Mouse (Mus musculus) liver, embryonic 15.5 days (tissue): ENCODE data around the gene Hcrt. TPM values are rescaled to one million over a fixed set of nuclear protein-coding genes. Genes with fewer than 3 reads are reported as not detected.
A peak's percentile ranks its signal among the peaks of the same experiment; 100 is the strongest.

ENCODE experiments used
- ATAC-seq: fragments of 200-750 bp; cut with Nextera tagmentation; 2 replicates; pipeline ENCODE4 v1.8.0; 2017; ENCODE audit warnings: moderate number of reproducible peaks, mild to moderate bottlenecking, moderate library complexity; ENCODE audit not compliant: insufficient read depth
- H3K27ac ChIP-seq: fragments of 300-500 bp; sonication (generic); replicated peaks from 2 replicates; pipeline ENCODE4 v1.5.1; 2015; ENCODE audit warnings: mild to moderate bottlenecking, inconsistent platforms
- H3K27me3 ChIP-seq: fragments of 300-500 bp; sonication (generic); 2 replicates; pipeline ENCODE4 v1.6.1; 2015; ENCODE audit warnings: mild to moderate bottlenecking, inconsistent platforms
- H3K36me3 ChIP-seq: fragments of 300-500 bp; sonication (generic); replicated peaks from 2 replicates; pipeline ENCODE4 v1.6.1; 2015; ENCODE audit warnings: moderate library complexity, mild to moderate bottlenecking, inconsistent platforms
- H3K4me1 ChIP-seq: fragments of 300-500 bp; sonication (generic); replicated peaks from 2 replicates; pipeline ENCODE4 v1.6.1; 2015; ENCODE audit warnings: inconsistent platforms
- H3K4me2 ChIP-seq: fragments of 300-500 bp; sonication (generic); 2 replicates; pipeline ENCODE4 v1.6.1; 2015; ENCODE audit warnings: moderate library complexity, mild to moderate bottlenecking, inconsistent platforms
- H3K4me3 ChIP-seq: fragments of 300-500 bp; sonication (generic); replicated peaks from 2 replicates; pipeline ENCODE4 v1.5.1; 2015; ENCODE audit warnings: mild to moderate bottlenecking, inconsistent platforms
- H3K9ac ChIP-seq: fragments of 300-500 bp; sonication (generic); 2 replicates; pipeline ENCODE4 v1.6.1; 2015; ENCODE audit warnings: moderate library complexity, mild to moderate bottlenecking, inconsistent platforms
- H3K9me3 ChIP-seq: fragments of 300-500 bp; sonication (generic); replicated peaks from 2 replicates; pipeline ENCODE4 v1.6.1; 2016; ENCODE audit warnings: inconsistent platforms
- WGBS: fragments of 180-500 bp; shearing (Covaris S2); methylation state at CpG from one replicate; pipeline ENCODE4 v1.1.7; 2015; ENCODE audit warnings: mixed read lengths; ENCODE audit not compliant: insufficient replicate concordance; 5-methylcytosine and 5-hydroxymethylcytosine counted together
- polyA plus RNA-seq: library from polyadenylated mRNA; unstranded; fragments of >200 nt; fragmentation: Nextera tagmentation; extraction: Ambion mirVana; gene quantifications from 2 replicates; pipeline ENCODE4 v1.2.1, GENCODE M21; 2015

Gene Hcrt
- polyA plus RNA-seq, 1 experiment from 2014 or later, result not detected

GRCm38 (mm10) chr11:100749469-100749868 lies 13.3 kb downstream of the Hcrt start:
- H3K4me1 ChIP-seq, result peaks cover 16% of the 10 kb centered on the region
- WGBS, result 41% methylated on average over 25 of the region's 25 CpGs
- no peak overlapping the region for H3K27ac ChIP-seq
- no peak overlapping the region for H3K9ac ChIP-seq
- peaks cover 81% of the 10 kb centered on the region for H3K27me3 ChIP-seq
- H3K4me3 ChIP-seq, result no peak overlapping the region
- no peak overlapping the region for H3K4me2 ChIP-seq
- H3K36me3 ChIP-seq, result no peaks in the 10 kb centered on the region
- no peaks in the 10 kb centered on the region for H3K9me3 ChIP-seq
- no peak for ATAC-seq

GRCm38 (mm10) chr11:100748620-100749019 lies 14.1 kb downstream of the Hcrt start:
- 28% methylated on average over 4 of the region's 4 CpGs for WGBS
- H3K9ac ChIP-seq, result no peak overlapping the region
- no peak overlapping the region for H3K27ac ChIP-seq
- no peak overlapping the region for H3K4me2 ChIP-seq
- H3K27me3 ChIP-seq, result peaks cover 74% of the 10 kb centered on the region
- H3K36me3 ChIP-seq, result no peaks in the 10 kb centered on the region
- H3K9me3 ChIP-seq, result no peaks in the 10 kb centered on the region
- H3K4me1 ChIP-seq, result peaks cover 16% of the 10 kb centered on the region
- no peak overlapping the region for H3K4me3 ChIP-seq
- no peak for ATAC-seq

- 47% methylated on average over 5 of the region's 5 CpGs for WGBS
- no peaks in the 10 kb centered on the region for H3K36me3 ChIP-seq
- no peaks in the 10 kb centered on the region for H3K9me3 ChIP-seq
- no peak overlapping the region for H3K4me3 ChIP-seq
- peaks cover 61% of the 10 kb centered on the region for H3K27me3 ChIP-seq
- ATAC-seq, result peak; percentile 59; the same call in 1 of the 2 replicates
- peaks cover 16% of the 10 kb centered on the region for H3K4me1 ChIP-seq
- H3K27ac ChIP-seq, result no peak overlapping the region
- no peak overlapping the region for H3K4me2 ChIP-seq
- H3K9ac ChIP-seq, result no peak overlapping the region
Measured at GRCm38 (mm10) chr11:100747114-100747513, 15.6 kb downstream of the Hcrt start.

- H3K4me1 ChIP-seq, result peaks cover 16% of the 10 kb centered on the region
- 83% methylated on average over 10 of the region's 10 CpGs for WGBS
- H3K9me3 ChIP-seq, result no peaks in the 10 kb centered on the region
- no peak for ATAC-seq
- no peak overlapping the region for H3K4me3 ChIP-seq
- H3K9ac ChIP-seq, result no peak overlapping the region
- H3K36me3 ChIP-seq, result no peaks in the 10 kb centered on the region
- H3K27me3 ChIP-seq, result peaks cover 55% of the 10 kb centered on the region
- no peak overlapping the region for H3K27ac ChIP-seq
- H3K4me2 ChIP-seq, result no peak overlapping the region
Measured at GRCm38 (mm10) chr11:100746546-100746945, 16.2 kb downstream of the Hcrt start.

GRCm38 (mm10) chr11:100745085-100745484 lies 17.6 kb downstream of the Hcrt start:
- peaks cover 48% of the 10 kb centered on the region for H3K27me3 ChIP-seq
- H3K4me2 ChIP-seq, result no peak overlapping the region
- H3K4me1 ChIP-seq, result peaks cover 19% of the 10 kb centered on the region
- no peak overlapping the region for H3K4me3 ChIP-seq
- no peak overlapping the region for H3K9ac ChIP-seq
- no peaks in the 10 kb centered on the region for H3K9me3 ChIP-seq
- WGBS, result 13% methylated on average over 6 of the region's 6 CpGs
- H3K36me3 ChIP-seq, result no peaks in the 10 kb centered on the region
- no peak overlapping the region for H3K27ac ChIP-seq
- no peak for ATAC-seq

- Histone ChIP-seq H3K27me3 (peaks cover 16% of the 10 kb centered on the region), H3K4me1 (peaks cover 32% of the 10 kb centered on the region), H3K4me2 (no peak overlapping the region), H3K9ac (no peak overlapping the region), H3K27ac (no peak overlapping the region), H3K9me3 (no peaks in the 10 kb centered on the region), H3K36me3 (no peaks in the 10 kb centered on the region), H3K4me3 (no peak overlapping the region)
- ATAC-seq, result no peak
- 69% methylated on average over 6 of the region's 6 CpGs for WGBS
Measured at GRCm38 (mm10) chr11:100741348-100741747, 21.4 kb downstream of the Hcrt start.

DNA sequence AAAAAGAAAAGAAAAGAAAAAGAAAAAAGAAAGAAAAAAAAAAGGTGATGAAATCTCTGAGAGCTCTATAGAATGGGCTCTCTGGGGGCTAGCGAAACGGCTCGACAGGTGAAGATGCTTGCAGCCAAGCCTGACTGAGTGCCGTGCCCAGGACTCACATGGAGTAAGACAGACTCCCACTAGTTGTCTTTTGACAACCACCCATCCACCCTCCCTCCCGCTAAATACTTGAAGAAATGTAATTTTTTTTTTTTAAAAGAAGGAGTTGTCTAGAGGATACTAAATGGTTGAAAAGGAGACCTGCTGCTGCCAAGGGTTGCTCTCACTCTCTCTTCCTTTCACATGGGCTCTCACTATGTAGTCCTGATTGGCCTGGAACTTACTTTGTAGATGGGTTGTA lies 24.0 kb downstream of the Hcrt start:
- H3K9me3 ChIP-seq, result no peaks in the 10 kb centered on the region
- H3K27ac ChIP-seq, result peak overlapping the region; percentile 84
- H3K9ac ChIP-seq, result peak overlapping the region; percentile 55
- peak overlapping the region; percentile 73 for H3K4me3 ChIP-seq
- peak overlapping the region; percentile 81 for H3K4me2 ChIP-seq
- no peaks in the 10 kb centered on the region for H3K27me3 ChIP-seq
- 29% methylated on average over 5 of the region's 5 CpGs for WGBS
- H3K4me1 ChIP-seq, result peaks cover 52% of the 10 kb centered on the region
- ATAC-seq, result no peak
- H3K36me3 ChIP-seq, result peaks cover 5% of the 10 kb centered on the region

DNA sequence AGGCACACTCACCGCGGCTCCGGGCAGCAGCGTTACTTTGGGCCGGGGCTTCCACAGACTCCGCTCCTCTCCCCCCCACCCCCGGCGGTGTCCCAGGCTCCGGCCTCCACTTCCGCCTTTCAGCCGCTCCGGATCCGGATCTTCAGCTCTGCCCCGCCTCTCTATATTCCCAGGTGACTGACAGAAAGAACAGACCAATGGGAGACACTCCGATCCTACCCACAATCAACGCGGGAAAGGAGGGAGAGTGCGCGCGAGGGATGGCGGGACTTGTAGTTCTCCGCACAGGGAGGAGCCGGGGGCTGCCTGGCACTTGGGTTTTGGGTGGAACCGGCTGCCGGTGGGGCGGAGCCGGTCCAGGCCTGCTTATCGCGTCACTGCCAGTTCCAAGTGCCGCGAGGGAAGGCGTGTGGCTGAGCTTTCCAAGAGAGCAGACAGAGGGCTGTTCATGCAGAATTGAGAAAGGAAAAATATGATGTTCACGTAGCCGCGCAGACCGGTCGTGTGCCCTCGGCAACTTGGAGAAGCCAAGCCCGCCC lies 24.6 kb downstream of the Hcrt start, which contains the start of gene Rab5c:
TSS of gene Rab5c (minus strand) at position 150 of the 539 bp plus-strand sequence.
- Histone ChIP-seq H3K4me2 (peak within 1 kb of the TSS; percentile 87), H3K9me3 (no peaks in the 10 kb centered on the region), H3K27me3 (no peaks in the 10 kb centered on the region), H3K4me1 (peaks cover 58% of the 10 kb centered on the region), H3K36me3 (peaks cover 11% of the 10 kb centered on the region), H3K9ac (peak within 1 kb of the TSS; percentile 88), H3K27ac (peak within 1 kb of the TSS; percentile 92), H3K4me3 (peak within 1 kb of the TSS; percentile 73)
- peak; percentile 97 for ATAC-seq
- under 1% methylated on average over 39 of the region's 39 CpGs for WGBS

DNA sequence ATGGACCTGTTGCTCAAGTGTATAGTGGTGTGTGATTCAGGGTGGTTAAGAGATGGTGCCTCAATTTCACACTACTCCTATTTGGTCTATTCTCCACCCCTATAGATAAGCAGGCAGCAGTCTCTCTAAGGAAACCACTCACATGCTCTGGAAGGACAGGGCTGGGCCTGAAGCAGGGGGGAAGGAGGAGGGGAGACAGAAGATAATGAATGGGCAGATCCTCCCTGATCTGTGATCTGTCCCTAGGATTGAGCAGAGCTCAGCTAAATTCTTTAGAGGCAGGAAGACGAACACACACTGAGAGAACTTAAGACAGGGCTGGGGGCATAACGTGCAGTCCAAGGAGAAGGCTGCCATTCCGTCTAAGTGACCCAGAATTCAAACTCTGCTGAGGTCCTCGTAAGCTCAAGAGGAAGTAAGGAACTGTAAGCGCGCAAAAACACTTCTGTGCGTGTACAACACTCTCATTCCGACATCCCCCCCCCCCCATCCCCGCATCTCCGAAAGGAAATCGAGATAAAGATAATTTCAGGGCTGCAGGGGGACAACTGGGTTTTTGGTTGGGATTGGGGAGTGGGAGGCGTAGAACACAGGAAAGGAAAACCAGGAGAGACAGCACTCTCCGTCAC lies 25.5 kb downstream of the Hcrt start:
- Histone ChIP-seq H3K27ac (peak overlapping the region; percentile 92), H3K27me3 (no peaks in the 10 kb centered on the region), H3K4me1 (peaks cover 67% of the 10 kb centered on the region), H3K9ac (peak overlapping the region; percentile 88), H3K4me3 (peak overlapping the region; percentile 73), H3K36me3 (peaks cover 20% of the 10 kb centered on the region), H3K9me3 (no peaks in the 10 kb centered on the region), H3K4me2 (peak overlapping the region; percentile 87)
- ATAC-seq, result peak; percentile 57
- WGBS, result 0% methylated on average over 13 of the region's 13 CpGs

DNA sequence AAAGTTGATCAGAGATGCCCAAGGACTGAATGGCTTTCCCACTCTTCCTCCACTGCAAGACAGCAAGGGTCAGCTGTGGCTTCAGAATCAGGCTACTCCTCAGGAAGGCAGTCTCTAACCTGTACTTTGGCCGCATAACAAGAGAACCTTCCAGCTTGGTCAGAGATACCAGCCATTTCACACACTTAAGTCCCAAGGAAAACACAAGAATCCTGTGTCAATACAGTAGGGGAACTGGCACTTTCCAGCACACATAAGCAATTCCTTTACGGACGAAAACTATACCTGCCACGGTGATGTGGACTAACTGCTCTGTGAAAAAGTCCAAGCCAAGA lies 26.0 kb downstream of the Hcrt start:
- ATAC-seq, result no peak
- Histone ChIP-seq H3K9me3 (no peaks in the 10 kb centered on the region), H3K9ac (peak overlapping the region; percentile 88), H3K27ac (peak overlapping the region; percentile 92), H3K27me3 (no peaks in the 10 kb centered on the region), H3K36me3 (peaks cover 25% of the 10 kb centered on the region), H3K4me3 (peak overlapping the region; percentile 73), H3K4me1 (peaks cover 72% of the 10 kb centered on the region), H3K4me2 (peak overlapping the region; percentile 87)
- WGBS, result 19% methylated on average over 4 of the region's 4 CpGs

- peaks cover 78% of the 10 kb centered on the region for H3K4me1 ChIP-seq
- peak overlapping the region; percentile 88 for H3K9ac ChIP-seq
- WGBS, result 22% methylated on average over 14 of the region's 14 CpGs
- ATAC-seq, result no peak
- H3K36me3 ChIP-seq, result peaks cover 28% of the 10 kb centered on the region
- H3K4me3 ChIP-seq, result peak overlapping the region; percentile 73
- H3K4me2 ChIP-seq, result peak overlapping the region; percentile 87
- H3K9me3 ChIP-seq, result no peaks in the 10 kb centered on the region
- peak overlapping the region; percentile 92 for H3K27ac ChIP-seq
- no peaks in the 10 kb centered on the region for H3K27me3 ChIP-seq
Measured at GRCm38 (mm10) chr11:100735954-100736745, 26.6 kb downstream of the Hcrt start.
